Mouse (Mus musculus): ENCODE results near the gene Pglyrp2.

- TF ChIP-seq CTCF (IDR thresholded peaks at IDR 0.05; ENCODE audit: insufficient read depth, low read length) = no peak
- TF ChIP-seq POLR2A (IDR thresholded peaks at IDR 0.05; ENCODE audit: borderline replicate concordance, extremely low read depth, low read depth, low read length) = no peak
These were observed 7.2 kb downstream of the Pglyrp2 start for GRCm38 (mm10) chr17:32416771-32417170.
